ENCODE assay signal across 8 mouse cellular contexts in the genomic region with DNA sequence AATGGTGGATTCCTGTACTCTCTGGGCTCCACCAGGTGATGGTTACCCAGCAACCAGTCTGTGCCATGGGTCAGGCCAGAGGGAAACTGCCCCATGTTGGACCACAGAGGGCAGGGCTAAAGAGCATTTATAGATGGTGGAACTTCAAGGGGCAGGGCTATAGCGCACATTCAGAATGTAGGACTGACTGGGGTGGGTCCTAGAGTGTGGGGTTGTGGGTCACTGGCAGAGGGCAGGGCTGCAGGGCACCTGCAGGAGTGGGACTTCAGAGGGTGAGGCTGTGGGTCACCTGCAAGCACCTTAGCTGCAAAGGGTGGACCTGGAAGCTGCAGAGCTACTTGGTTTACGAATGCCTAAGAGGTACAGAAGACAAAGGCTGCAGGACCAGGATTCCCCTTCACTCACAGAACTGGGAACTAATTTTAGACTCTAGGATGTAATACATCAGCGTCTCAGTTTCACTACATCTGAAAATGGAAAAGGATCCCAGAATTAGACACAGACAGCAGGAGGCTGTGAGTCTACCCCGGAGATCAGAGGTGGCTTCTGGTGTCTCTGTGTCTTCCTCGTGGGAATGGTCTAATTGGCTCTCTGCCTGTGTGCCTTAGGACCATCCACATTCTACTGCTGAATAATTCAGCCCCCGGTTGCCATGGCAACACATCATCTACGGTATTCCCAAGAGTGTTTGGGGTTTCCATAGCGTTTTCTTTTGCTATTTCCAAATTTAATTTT.
DNase-seq lines count a peak whose midpoint lies in the region; ATAC-seq and TF ChIP-seq lines count a peak whose summit lies in the region.

No protein-coding gene starts in this region.

- no peaks in the 10 kb centered on the region for H3K27me3 ChIP-seq in neural tube, embryonic 14.5 days (ENCODE audit: control insufficient read depth, insufficient read depth, low read length)
- H3K27me3 ChIP-seq in intestine, postnatal 0 days (replicated peaks; ENCODE audit: control insufficient read depth, insufficient read depth, low read length), result no peaks in the 10 kb centered on the region

- H3K4me1 ChIP-seq in neural tube, embryonic 14.5 days (ENCODE audit: control insufficient read depth, insufficient read depth, low read length), result peaks cover 19% of the 10 kb centered on the region
- no peaks in the 10 kb centered on the region for H3K4me1 ChIP-seq in intestine, postnatal 0 days (replicated peaks; ENCODE audit: control insufficient read depth, insufficient read depth, low read length)

- peak; percentile 72 for DNase-seq in embryo, embryonic 11 days
- DNase-seq in left cerebral cortex, postnatal 14 days (ENCODE audit: low spot score in 2 of 2), result peak; percentile 84 to 90
- DNase-seq in adrenal gland, postnatal 14 days, result no peak
- DNase-seq in kidney, postnatal 10 days, result no peak

- no peak overlapping the region for H3K4me2 ChIP-seq in neural tube, embryonic 14.5 days (ENCODE audit: low read depth, low read length)
- no peak overlapping the region for H3K4me2 ChIP-seq in intestine, postnatal 0 days (replicated peaks; ENCODE audit: low read depth)

- intact Hi-C loops in left cerebral cortex, postnatal 14 days (cut with DNase I), result no loop called here

- 35% methylated on average over 8 of the region's 8 CpGs for WGBS in neural tube, embryonic 14.5 days
- 69% methylated on average over 8 of the region's 8 CpGs for WGBS in intestine, postnatal 0 days

- peak; percentile 51 for ATAC-seq in frontal cortex, adult (ENCODE audit: low TSS enrichment)
- ATAC-seq in neural tube, embryonic 14.5 days (ENCODE audit: low read depth), result peak; percentile 70
- ATAC-seq in megakaryocyte, adult 5-6 weeks (ENCODE audit: poor library complexity, severe bottlenecking), result no peak
- no peak for ATAC-seq in intestine, postnatal 0 days

- no peak overlapping the region for H3K9ac ChIP-seq in neural tube, embryonic 14.5 days (replicated peaks; ENCODE audit: low read depth, low read length)
- H3K9ac ChIP-seq in intestine, postnatal 0 days (ENCODE audit: low read depth, low read length), result no peak overlapping the region

- no peaks in the 10 kb centered on the region for H3K9me3 ChIP-seq in neural tube, embryonic 14.5 days (ENCODE audit: control insufficient read depth, low read length)
- H3K9me3 ChIP-seq in intestine, postnatal 0 days (ENCODE audit: control insufficient read depth), result no peaks in the 10 kb centered on the region

- peak overlapping the region; percentile 65 for H3K27ac ChIP-seq in neural tube, embryonic 14.5 days (ENCODE audit: low read depth, low read length)
- no peak overlapping the region for H3K27ac ChIP-seq in intestine, postnatal 0 days (ENCODE audit: low read depth, low read length)

- no peak overlapping the region for H3K4me3 ChIP-seq in neural tube, embryonic 14.5 days (ENCODE audit: low read depth, low read length)
- no peak overlapping the region for H3K4me3 ChIP-seq in intestine, postnatal 0 days (ENCODE audit: low read depth, low read length)

- TF ChIP-seq CTCF in intestine, postnatal 0 days (IDR thresholded peaks at IDR 0.05; ENCODE audit: low read depth), result no peak

- H3K36me3 ChIP-seq in neural tube, embryonic 14.5 days (ENCODE audit: control insufficient read depth, insufficient read depth, low read length), result no peaks in the 10 kb centered on the region
- H3K36me3 ChIP-seq in intestine, postnatal 0 days (ENCODE audit: control insufficient read depth, insufficient read depth), result no peaks in the 10 kb centered on the region

Comparison
In these comparisons a context has a peak if more than half of its experiments do, and no peak if none do; other contexts are left out.
1. DNase-seq: peak in embryo, embryonic 11 days (single experiment) and left cerebral cortex, postnatal 14 days (2 of 2); none in adrenal gland, postnatal 14 days (single experiment) and kidney, postnatal 10 days (single experiment).
2. ATAC-seq: peak in frontal cortex, adult (single experiment) and neural tube, embryonic 14.5 days (single experiment); none in megakaryocyte, adult 5-6 weeks (single experiment) and intestine, postnatal 0 days (single experiment).